Mouse (Mus musculus): ENCODE measurements around the gene Egfem1. TPM values are rescaled to one million over a fixed set of nuclear protein-coding genes. Genes with fewer than 3 reads are reported as not detected.

The Egfem1 gene
- total and polyA plus RNA-seq, 3 experiments = not detected

- no peak for DNase-seq (ENCODE audit: extremely low read depth)
- H3K9ac ChIP-seq (ENCODE audit: insufficient read depth, low read depth) = no peak overlapping the region
- H3K36me3 ChIP-seq (replicated peaks in 1 of 2; ENCODE audit: control insufficient read depth in 1 of 2, insufficient read depth in 1 of 2, low read length in 1 of 2) = no peaks in the 10 kb centered on the region
- in situ Hi-C loops (cut with MboI; ENCODE audit: low pct_ligation_motif_present, low pct_unique_long_range_greater_than_20kb, low sequenced_read_pairs) = no loop called here
- no peak overlapping the region for H3K4me2 ChIP-seq (ENCODE audit: insufficient read depth, low read depth, poor library complexity, severe bottlenecking)
- H3K27ac ChIP-seq (ENCODE audit: insufficient read depth, low read depth) = no peak overlapping the region
- no peak overlapping the region for H3K4me3 ChIP-seq (replicated peaks in 1 of 3; ENCODE audit: low read depth in 2 of 3, low read length in 2 of 3, poor library complexity in 1 of 3)
- H3K27me3 ChIP-seq (replicated peaks) = no peaks in the 10 kb centered on the region
- TF ChIP-seq TCF12 (IDR thresholded peaks at IDR 0.05; ENCODE audit: low read depth, low read length) = no peak
- no peak for TF ChIP-seq BHLHE40 (IDR thresholded peaks at IDR 0.05; ENCODE audit: low read depth, low read length)
- no peak for TF ChIP-seq HCFC1 (IDR thresholded peaks at IDR 0.05; ENCODE audit: low read depth, low read length)
- TF ChIP-seq CHD1 (IDR thresholded peaks at IDR 0.05; ENCODE audit: low read depth, low read length) = no peak
- no peak for TF ChIP-seq CHD2 (IDR thresholded peaks at IDR 0.05; ENCODE audit: low read length)
- no peak for TF ChIP-seq NRF1 (IDR thresholded peaks at IDR 0.05; ENCODE audit: low read depth, low read length)
- no peak for TF ChIP-seq JUN (IDR thresholded peaks at IDR 0.05; ENCODE audit: insufficient read depth, low read depth, low read length)
- no peak for TF ChIP-seq MYC (IDR thresholded peaks at IDR 0.05; ENCODE audit: low read depth, low read length)
- TF ChIP-seq EP300 (IDR thresholded peaks at IDR 0.05; ENCODE audit: low read length) = no peak
- no peak for TF ChIP-seq MEF2A (IDR thresholded peaks at IDR 0.05; ENCODE audit: borderline replicate concordance, low read depth, low read length)
- TF ChIP-seq RAD21 (IDR thresholded peaks at IDR 0.05; ENCODE audit: low read depth, low read length) = no peak
- TF ChIP-seq UBTF (IDR thresholded peaks at IDR 0.05; ENCODE audit: low read depth, low read length) = no peak
- H3K79me2 ChIP-seq (replicated peaks; ENCODE audit: control insufficient read depth, extremely low read depth, insufficient read depth, poor library complexity, severe bottlenecking) = no peaks in the 10 kb centered on the region
- dilution Hi-C loops (cut with MboI; ENCODE audit: extremely low pct_ligation_motif_present, extremely low pct_unique_long_range_greater_than_20kb, low sequenced_read_pairs) = no loop called here
- peaks cover 3% of the 10 kb centered on the region for H3K9me3 ChIP-seq (replicated peaks; ENCODE audit: low read length)
- H3K4me1 ChIP-seq (ENCODE audit: control insufficient read depth in 1 of 2, insufficient read depth in 2 of 2) = no peaks in the 10 kb centered on the region
Observed at GRCm38 (mm10) chr3:29701126-29701525, 619.3 kb downstream of the Egfem1 start.

GRCm38 (mm10) chr3:29706816-29707215 lies 625.0 kb downstream of the Egfem1 start:
- Histone ChIP-seq H3K4me3 (replicated peaks in 1 of 3; ENCODE audit: low read depth in 2 of 3, low read length in 2 of 3, poor library complexity in 1 of 3) (no peak overlapping the region), H3K27me3 (replicated peaks) (no peaks in the 10 kb centered on the region), H3K79me2 (replicated peaks; ENCODE audit: control insufficient read depth, extremely low read depth, insufficient read depth, poor library complexity, severe bottlenecking) (no peaks in the 10 kb centered on the region), H3K9ac (ENCODE audit: insufficient read depth, low read depth) (no peak overlapping the region), H3K4me2 (ENCODE audit: insufficient read depth, low read depth, poor library complexity, severe bottlenecking) (no peak overlapping the region), H3K4me1 (ENCODE audit: control insufficient read depth in 1 of 2, insufficient read depth in 2 of 2) (no peaks in the 10 kb centered on the region), H3K36me3 (replicated peaks in 1 of 2; ENCODE audit: control insufficient read depth in 1 of 2, insufficient read depth in 1 of 2, low read length in 1 of 2) (no peaks in the 10 kb centered on the region), H3K27ac (ENCODE audit: insufficient read depth, low read depth) (no peak overlapping the region), H3K9me3 (replicated peaks; ENCODE audit: low read length) (no peaks in the 10 kb centered on the region)
- DNase-seq (ENCODE audit: extremely low read depth) = no peak
- TF ChIP-seq KAT2A (IDR thresholded peaks at IDR 0.05; ENCODE audit: insufficient replicate concordance, low read length) = no peak
- no peak for TF ChIP-seq MYC (IDR thresholded peaks at IDR 0.05; ENCODE audit: low read depth, low read length)
- no peak for TF ChIP-seq ZMIZ1 (IDR thresholded peaks at IDR 0.05; ENCODE audit: low read depth, low read length)
- no peak for TF ChIP-seq UBTF (IDR thresholded peaks at IDR 0.05; ENCODE audit: low read depth, low read length)
- no peak for TF ChIP-seq USF1 (IDR thresholded peaks at IDR 0.05; ENCODE audit: low read depth, low read length)
- TF ChIP-seq IRF4 (IDR thresholded peaks at IDR 0.05; ENCODE audit: low read depth, low read length) = no peak
- TF ChIP-seq SMC3 (IDR thresholded peaks at IDR 0.05; ENCODE audit: low read depth, low read length) = no peak
- dilution Hi-C loops (cut with MboI; ENCODE audit: extremely low pct_ligation_motif_present, extremely low pct_unique_long_range_greater_than_20kb, low sequenced_read_pairs) = no loop called here
- in situ Hi-C loops (cut with MboI; ENCODE audit: low pct_ligation_motif_present, low pct_unique_long_range_greater_than_20kb, low sequenced_read_pairs) = no loop called here
